Mouse (Mus musculus) bone marrow, adult 2 months (tissue): ENCODE measurements around the gene Zkscan17.
A peak's percentile ranks its signal among the peaks of the same experiment; 100 is the strongest.

Experiments used
- CTCF ChIP-seq: fragments of 200-500 bp; IDR thresholded peaks from 2 replicates; pipeline ENCODE4 v1.5.1; 2011; ENCODE audit warnings: low read length, control low read depth; ENCODE audit not compliant: control insufficient read depth, insufficient read depth
- POLR2A ChIP-seq: fragments of 200-500 bp; IDR thresholded peaks from 2 replicates; pipeline ENCODE4 v1.6.1; 2011; ENCODE audit warnings: low read depth, mild to moderate bottlenecking, control low read depth, low read length, borderline replicate concordance; ENCODE audit not compliant: control insufficient read depth

DNA sequence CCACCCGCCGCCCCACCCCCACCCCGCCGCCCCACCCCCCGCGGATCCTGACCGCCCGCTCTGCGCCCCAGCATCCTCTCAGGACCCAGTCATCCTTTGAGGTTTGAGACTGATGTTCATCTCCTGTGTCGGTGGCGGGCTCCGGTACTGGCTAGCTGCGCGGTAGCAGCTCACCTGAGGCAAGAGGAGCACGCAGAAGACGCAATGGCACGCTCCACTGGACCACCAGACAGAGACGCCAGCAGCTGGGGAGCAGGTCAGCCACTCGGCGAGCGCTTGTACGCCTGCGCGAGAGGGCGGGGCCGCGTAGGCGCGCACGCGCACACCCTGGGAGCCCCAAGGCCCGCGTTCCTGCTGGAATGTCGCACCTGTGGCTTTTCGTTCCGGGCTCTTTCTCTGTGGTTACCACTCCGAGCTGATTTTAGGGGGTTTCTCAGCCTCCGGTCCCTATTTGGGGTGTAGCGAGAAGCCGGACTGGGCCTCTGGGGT, 76.8 kb downstream of the Zkscan17 start, which contains the start of gene Jmjd4:
- TF ChIP-seq CTCF (no peak), POLR2A (peak; percentile 64; the same call in 1 of the 2 replicates)
